Mouse (Mus musculus) B cell, adult 62 days (primary cell): ENCODE measurements around the gene Cd47. TPM values are rescaled to one million over a fixed set of nuclear protein-coding genes. Genes with fewer than 3 reads are reported as not detected.

Source experiments
- total RNA-seq: library from RNA; stranded (reverse); gene quantifications from 4 replicates; pipeline ENCODE4 v1.2.4, GENCODE M21; 2023

The Cd47 gene
- 233 to 240 TPM (median 240 TPM) in 4 replicates for total RNA-seq

DNA sequence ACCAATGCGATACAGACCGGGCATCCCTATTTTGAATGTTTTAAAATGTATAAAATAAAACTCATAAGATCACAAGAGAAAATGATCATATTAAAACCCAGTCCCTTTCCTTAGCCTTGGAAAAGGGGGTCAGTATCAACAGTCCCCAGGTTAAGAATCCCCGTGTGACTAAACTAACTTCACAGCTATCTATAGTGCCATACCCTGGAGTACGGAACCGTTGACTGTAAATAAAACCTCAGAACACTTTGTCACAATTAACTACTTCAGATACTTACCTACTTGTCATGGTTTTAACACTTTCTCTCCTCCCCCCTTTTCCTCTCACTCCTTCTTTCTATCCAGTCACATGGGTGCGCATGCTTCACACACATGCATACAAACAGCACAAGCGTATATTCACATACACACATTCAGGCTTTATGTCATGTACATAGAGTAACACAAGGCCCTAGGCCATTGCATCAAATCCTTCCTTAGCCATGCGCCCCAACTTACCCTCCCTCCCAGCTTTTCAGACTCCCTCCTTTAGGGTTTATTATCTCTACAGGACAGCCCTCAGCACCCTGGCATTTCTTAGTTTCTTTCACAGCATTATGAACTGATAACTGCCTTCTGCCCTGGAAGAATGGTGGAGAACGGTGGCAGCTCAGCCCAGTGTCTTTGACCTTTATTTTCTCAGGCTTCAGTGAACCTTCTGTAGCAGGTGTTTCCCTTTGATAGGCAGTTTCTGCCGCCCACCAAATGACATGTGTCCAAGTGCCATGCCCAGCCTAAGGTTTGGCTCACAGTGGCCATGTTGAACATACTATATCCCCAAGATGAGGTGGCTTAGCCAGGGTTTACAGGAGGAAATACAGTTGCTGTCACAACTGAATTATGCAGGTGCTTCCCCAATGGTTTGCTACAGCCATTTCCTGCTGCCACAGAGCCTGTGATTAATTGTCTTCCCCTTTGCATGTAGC lies at the start of gene Cd47:
Gene Cd47 (plus strand): TSS at position 937 of the 965 bp plus-strand sequence.

Other genes with a start within 250 kb of the Cd47 start
- gene Ift57, start 101.3 kb upstream of the Cd47 start, total RNA-seq = 4.3 to 7.6 TPM (median 6.2 TPM) in 4 replicates